Mouse (Mus musculus) megakaryocyte, embryonic 14.5 days (primary cell): ENCODE results near the gene Tmprss12.

Source experiments
- FLI1 ChIP-seq: IDR thresholded peaks from 2 replicates; pipeline ENCODE4 v1.6.1; 2012; ENCODE audit warnings: low read length, inconsistent platforms, mixed read lengths
- GATA1 ChIP-seq: IDR thresholded peaks from 3 replicates; pipeline ENCODE4 v1.6.1; 2012; ENCODE audit warnings: mixed read lengths, low read length, inconsistent platforms, borderline replicate concordance

DNA sequence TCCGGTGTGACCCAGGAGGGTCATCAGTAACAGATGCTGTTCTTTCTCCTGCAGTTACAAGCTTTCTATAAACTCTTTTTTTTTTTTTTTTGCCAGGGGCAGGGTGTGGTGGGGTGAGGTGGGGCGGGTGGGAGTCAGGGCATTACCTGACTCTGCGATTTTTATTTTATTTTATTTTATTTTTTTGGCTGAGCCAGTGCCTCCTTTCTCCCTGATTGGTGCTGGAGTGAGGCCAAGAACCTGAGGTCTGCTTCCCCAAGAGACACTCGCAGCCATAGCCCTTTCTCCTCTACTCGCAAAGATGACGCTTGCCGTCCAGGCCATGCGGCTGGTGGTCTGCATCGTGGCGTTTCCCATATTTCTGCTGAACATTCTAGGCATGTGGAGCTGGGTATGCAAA, 54.0 kb downstream of the Tmprss12 start, which contains the start of gene Mettl7a3:
- TF ChIP-seq GATA1: no peak
- TF ChIP-seq FLI1: no peak
